Mouse (Mus musculus): ENCODE measurements at regions not wholly inside any gene's neighbourhood (a gene's known extent, or its start where the extent isn't known, plus 50 kb on each side); places are given as distances from the start of the nearest gene placed in this dataset.
A peak's percentile ranks its signal among the peaks of the same experiment; 100 is the strongest.

- no peaks in the 10 kb centered on the region for H3K36me3 ChIP-seq (ENCODE audit: control insufficient read depth, insufficient read depth)
- H3K27me3 ChIP-seq (ENCODE audit: control insufficient read depth, insufficient read depth, insufficient read length) = no peaks in the 10 kb centered on the region
- no peak for TF ChIP-seq USF1 (IDR thresholded peaks at IDR 0.05; ENCODE audit: low read depth)
- TF ChIP-seq MYOG (IDR thresholded peaks at IDR 0.05; ENCODE audit: control insufficient read depth, extremely low read depth, insufficient read length) = no peak
- TF ChIP-seq FOSL1 (IDR thresholded peaks at IDR 0.05; ENCODE audit: insufficient read depth, low read length, poor library complexity, severe bottlenecking) = no peak
- no peak for TF ChIP-seq MAX (IDR thresholded peaks at IDR 0.05)
- no peak for TF ChIP-seq MYOD1 (IDR thresholded peaks at IDR 0.05; ENCODE audit: control insufficient read depth, insufficient read length, low read depth)
- no peak for TF ChIP-seq CTCF (IDR thresholded peaks at IDR 0.05; ENCODE audit: control insufficient read depth, insufficient read depth, insufficient read length)
- TF ChIP-seq CEBPB (IDR thresholded peaks at IDR 0.05; ENCODE audit: low read depth) = no peak
Observed at GRCm38 (mm10) chr4:135013932-135014331, 83.2 kb downstream of the Syf2 start.

GRCm38 (mm10) chr4:135018018-135018417, 87.3 kb downstream of the Syf2 start:
- TF ChIP-seq CTCF (IDR thresholded peaks at IDR 0.05; ENCODE audit: control insufficient read depth, insufficient read depth, insufficient read length) (peak; percentile 78), FOSL1 (IDR thresholded peaks at IDR 0.05; ENCODE audit: insufficient read depth, low read length, poor library complexity, severe bottlenecking) (no peak)
- Histone ChIP-seq H3K79me2 (ENCODE audit: control insufficient read depth, insufficient read depth) (no peaks in the 10 kb centered on the region), H3K27me3 (ENCODE audit: control insufficient read depth, insufficient read depth, insufficient read length) (no peaks in the 10 kb centered on the region), H3ac (ENCODE audit: control insufficient read depth, insufficient read length, low read depth) (no peak overlapping the region), H3K79me3 (ENCODE audit: low read depth) (no peaks in the 10 kb centered on the region), H3K4me3 (ENCODE audit: insufficient read depth, poor library complexity, severe bottlenecking) (no peak overlapping the region), H3K36me3 (ENCODE audit: control insufficient read depth, insufficient read depth) (no peaks in the 10 kb centered on the region)

More at GRCm38 (mm10) chr4:135013932-135014331, 83.2 kb downstream of the Syf2 start:
- no peaks in the 10 kb centered on the region for H3K79me3 ChIP-seq (ENCODE audit: low read depth)
- H3ac ChIP-seq (ENCODE audit: control insufficient read depth, insufficient read length, low read depth) = no peak overlapping the region
- H3K79me2 ChIP-seq (ENCODE audit: control insufficient read depth, insufficient read depth) = no peaks in the 10 kb centered on the region
- no peak overlapping the region for H3K4me3 ChIP-seq (ENCODE audit: insufficient read depth, poor library complexity, severe bottlenecking)

DNA sequence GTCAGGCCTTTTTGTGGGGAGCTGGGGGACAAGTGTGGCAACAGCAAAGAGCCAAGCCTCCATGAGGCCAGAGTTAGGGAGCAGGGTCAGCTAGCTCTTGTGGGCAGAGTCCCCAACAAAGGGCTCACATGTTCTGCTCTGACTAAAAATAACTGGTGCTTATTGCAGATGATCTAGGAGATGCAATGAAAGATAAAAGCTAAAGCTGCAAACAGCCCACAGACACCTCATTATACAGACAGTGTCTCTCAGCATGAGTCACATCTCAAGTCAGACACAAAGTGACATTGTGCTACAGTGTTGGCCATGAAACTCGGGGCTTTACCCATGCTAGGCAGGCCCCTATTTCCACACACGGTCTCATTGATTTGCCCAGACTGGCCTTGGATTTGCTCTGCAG, 88.4 kb downstream of the Syf2 start:
- H3ac ChIP-seq (ENCODE audit: control insufficient read depth, insufficient read length, low read depth) = no peak overlapping the region
- no peaks in the 10 kb centered on the region for H3K79me3 ChIP-seq (ENCODE audit: low read depth)
- H3K4me3 ChIP-seq (ENCODE audit: insufficient read depth, poor library complexity, severe bottlenecking) = no peak overlapping the region
- no peaks in the 10 kb centered on the region for H3K36me3 ChIP-seq (ENCODE audit: control insufficient read depth, insufficient read depth)
- H3K79me2 ChIP-seq (ENCODE audit: control insufficient read depth, insufficient read depth) = no peaks in the 10 kb centered on the region
- no peak for TF ChIP-seq MYOD1 (IDR thresholded peaks at IDR 0.05; ENCODE audit: control insufficient read depth, insufficient read length, low read depth)
- TF ChIP-seq CEBPB (IDR thresholded peaks at IDR 0.05; ENCODE audit: low read depth) = no peak
- TF ChIP-seq FOSL1 (IDR thresholded peaks at IDR 0.05; ENCODE audit: insufficient read depth, low read length, poor library complexity, severe bottlenecking) = no peak
- no peak for TF ChIP-seq USF1 (IDR thresholded peaks at IDR 0.05; ENCODE audit: low read depth)
- no peak for TF ChIP-seq CTCF (IDR thresholded peaks at IDR 0.05; ENCODE audit: control insufficient read depth, insufficient read depth, insufficient read length)
- no peak for TF ChIP-seq MAX (IDR thresholded peaks at IDR 0.05)
- TF ChIP-seq MYOG (IDR thresholded peaks at IDR 0.05; ENCODE audit: control insufficient read depth, extremely low read depth, insufficient read length) = no peak
- H3K27me3 ChIP-seq (ENCODE audit: control insufficient read depth, insufficient read depth, insufficient read length) = no peaks in the 10 kb centered on the region

DNA sequence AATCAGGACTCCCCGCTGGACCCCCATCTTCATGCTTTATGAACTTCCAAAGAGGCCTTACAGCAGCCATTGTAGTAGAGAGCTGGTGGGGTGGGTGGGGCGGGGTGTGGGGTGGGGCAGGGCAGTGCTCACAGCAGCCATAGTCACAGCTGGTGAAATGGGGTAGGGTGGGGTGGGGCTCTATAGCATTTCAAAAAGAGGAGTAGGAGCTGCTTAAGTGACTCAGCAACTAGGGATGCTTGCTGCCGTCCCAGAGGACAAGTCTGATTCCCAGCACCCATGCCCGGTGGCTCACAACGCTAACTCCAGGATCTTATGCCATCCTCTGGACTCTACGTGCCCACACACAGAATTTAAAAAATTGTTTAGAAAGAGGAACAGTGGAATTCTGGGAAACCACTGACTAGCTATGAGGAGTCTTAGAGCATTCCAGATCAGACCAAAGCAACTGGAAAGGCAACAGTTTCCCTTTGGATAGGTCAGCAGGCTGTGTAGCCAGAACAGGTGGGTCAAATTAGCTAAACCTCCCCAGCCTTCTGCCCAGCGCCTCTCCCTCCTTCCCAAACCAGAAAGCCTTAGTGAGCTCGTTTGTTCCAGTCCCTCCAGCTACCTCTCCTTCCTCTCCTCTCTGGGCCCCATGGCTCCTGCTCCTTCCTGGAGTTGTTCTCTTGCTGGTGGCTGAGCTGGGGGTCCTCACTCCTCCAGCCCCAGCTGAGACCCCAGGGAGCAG, 89.7 kb downstream of the Syf2 start:
- TF ChIP-seq CEBPB (IDR thresholded peaks at IDR 0.05; ENCODE audit: low read depth) = no peak
- TF ChIP-seq MYOD1 (IDR thresholded peaks at IDR 0.05; ENCODE audit: control insufficient read depth, insufficient read length, low read depth) = peak; percentile 33
- no peaks in the 10 kb centered on the region for H3K36me3 ChIP-seq (ENCODE audit: control insufficient read depth, insufficient read depth)
- peak overlapping the region; percentile 7 for H3ac ChIP-seq (ENCODE audit: control insufficient read depth, insufficient read length, low read depth)

GRCm38 (mm10) chr4:135023200-135023599, 92.5 kb downstream of the Syf2 start:
- Histone ChIP-seq H3K36me3 (ENCODE audit: control insufficient read depth, insufficient read depth) (no peaks in the 10 kb centered on the region), H3K27me3 (ENCODE audit: control insufficient read depth, insufficient read depth, insufficient read length) (no peaks in the 10 kb centered on the region), H3K4me3 (ENCODE audit: insufficient read depth, poor library complexity, severe bottlenecking) (no peak overlapping the region), H3ac (ENCODE audit: control insufficient read depth, insufficient read length, low read depth) (no peak overlapping the region), H3K79me2 (ENCODE audit: control insufficient read depth, insufficient read depth) (no peaks in the 10 kb centered on the region), H3K79me3 (ENCODE audit: low read depth) (no peaks in the 10 kb centered on the region)
- TF ChIP-seq MYOG (IDR thresholded peaks at IDR 0.05; ENCODE audit: control insufficient read depth, extremely low read depth, insufficient read length) (no peak), CEBPB (IDR thresholded peaks at IDR 0.05; ENCODE audit: low read depth) (no peak), CTCF (IDR thresholded peaks at IDR 0.05; ENCODE audit: control insufficient read depth, insufficient read depth, insufficient read length) (no peak), MAX (IDR thresholded peaks at IDR 0.05) (no peak), MYOD1 (IDR thresholded peaks at IDR 0.05; ENCODE audit: control insufficient read depth, insufficient read length, low read depth) (no peak), USF1 (IDR thresholded peaks at IDR 0.05; ENCODE audit: low read depth) (no peak), FOSL1 (IDR thresholded peaks at IDR 0.05; ENCODE audit: insufficient read depth, low read length, poor library complexity, severe bottlenecking) (no peak)

More for the DNA sequence above, 89.7 kb downstream of the Syf2 start:
- no peaks in the 10 kb centered on the region for H3K79me3 ChIP-seq (ENCODE audit: low read depth)
- no peaks in the 10 kb centered on the region for H3K27me3 ChIP-seq (ENCODE audit: control insufficient read depth, insufficient read depth, insufficient read length)
- no peak overlapping the region for H3K4me3 ChIP-seq (ENCODE audit: insufficient read depth, poor library complexity, severe bottlenecking)
- no peaks in the 10 kb centered on the region for H3K79me2 ChIP-seq (ENCODE audit: control insufficient read depth, insufficient read depth)

- no peaks in the 10 kb centered on the region for H3K27me3 ChIP-seq (ENCODE audit: control insufficient read depth, insufficient read depth, insufficient read length)
- TF ChIP-seq MAX (IDR thresholded peaks at IDR 0.05) = no peak
- TF ChIP-seq CEBPB (IDR thresholded peaks at IDR 0.05; ENCODE audit: low read depth) = no peak
- no peak for TF ChIP-seq FOSL1 (IDR thresholded peaks at IDR 0.05; ENCODE audit: insufficient read depth, low read length, poor library complexity, severe bottlenecking)
- no peak for TF ChIP-seq MYOD1 (IDR thresholded peaks at IDR 0.05; ENCODE audit: control insufficient read depth, insufficient read length, low read depth)
- no peak for TF ChIP-seq CTCF (IDR thresholded peaks at IDR 0.05; ENCODE audit: control insufficient read depth, insufficient read depth, insufficient read length)
- no peak for TF ChIP-seq MYOG (IDR thresholded peaks at IDR 0.05; ENCODE audit: control insufficient read depth, extremely low read depth, insufficient read length)
- TF ChIP-seq USF1 (IDR thresholded peaks at IDR 0.05; ENCODE audit: low read depth) = no peak
- H3K79me2 ChIP-seq (ENCODE audit: control insufficient read depth, insufficient read depth) = no peaks in the 10 kb centered on the region
- H3ac ChIP-seq (ENCODE audit: control insufficient read depth, insufficient read length, low read depth) = no peak overlapping the region
- H3K79me3 ChIP-seq (ENCODE audit: low read depth) = no peaks in the 10 kb centered on the region
- H3K4me3 ChIP-seq (ENCODE audit: insufficient read depth, poor library complexity, severe bottlenecking) = no peak overlapping the region
- no peaks in the 10 kb centered on the region for H3K36me3 ChIP-seq (ENCODE audit: control insufficient read depth, insufficient read depth)
Observed at GRCm38 (mm10) chr4:135025802-135026201, 94.7 kb upstream of the Runx3 start.

Measured in C2C12 (cell line).